Mouse (Mus musculus) ES-E14 (cell line): ENCODE results near the gene Slmap. TPM values are rescaled to one million over a fixed set of nuclear protein-coding genes. Genes with fewer than 3 reads are reported as not detected.
"Not testable (repeated sequence)": the region's sequence is repeated elsewhere in the genome, so short reads cannot be mapped to it uniquely, and the experiment has no call there.

Experiments
- DNase-seq: peaks from one replicate; pipeline ENCODE4 v3.0.0-alpha.2; 2013; ENCODE audit warnings: low read depth, low spot score
- H3K27ac ChIP-seq: 2 replicates; pipeline ENCODE4 v1.5.1; 2012; ENCODE audit warnings: low read depth, mild to moderate bottlenecking, low read length, moderate library complexity, mixed read lengths; ENCODE audit not compliant: poor library complexity, insufficient read depth, severe bottlenecking
- H3K36me3 ChIP-seq: 2 replicates; pipeline ENCODE4 v1.6.1; 2012; ENCODE audit warnings: mild to moderate bottlenecking, low read length, moderate library complexity, mixed read lengths; ENCODE audit not compliant: control insufficient read depth, poor library complexity, insufficient read depth, severe bottlenecking
- H3K4me1 ChIP-seq, 2 experiments: fragments of 150-350 bp in 1 of 2; sonication (generic) in 1 of 2; 2 replicates each; pipeline ENCODE4 v1.6.1; 2012; ENCODE audit warnings: low read length in 2 of 2, mild to moderate bottlenecking in 1 of 2, mixed read lengths in 1 of 2; ENCODE audit not compliant: control insufficient read depth in 2 of 2, insufficient read depth in 2 of 2, poor library complexity in 1 of 2
- H3K4me3 ChIP-seq, 2 experiments: fragments of 150-350 bp in 1 of 2; sonication (generic) in 1 of 2; 2 replicates each; pipeline ENCODE4 v1.5.1; 2012; ENCODE audit warnings: low read length in 2 of 2, low read depth in 1 of 2, mild to moderate bottlenecking in 1 of 2, mixed read lengths in 1 of 2; ENCODE audit not compliant: insufficient read depth in 1 of 2, poor library complexity in 1 of 2, severe bottlenecking in 1 of 2
- H3K9ac ChIP-seq: 2 replicates; pipeline ENCODE4 v1.6.1; 2012; ENCODE audit warnings: low read depth, mild to moderate bottlenecking, low read length, mixed read lengths; ENCODE audit not compliant: poor library complexity, insufficient read depth, severe bottlenecking
- H3K9me3 ChIP-seq: fragments of 150-350 bp; sonication (generic); 2 replicates; pipeline ENCODE4 v1.6.1; 2012; ENCODE audit warnings: low read depth, mild to moderate bottlenecking, low read length; ENCODE audit not compliant: control insufficient read depth, insufficient read depth
- CHD2 ChIP-seq: IDR thresholded peaks from 2 replicates; pipeline ENCODE4 v1.6.1; 2014; ENCODE audit warnings: mild to moderate bottlenecking, low read depth, low read length, inconsistent platforms
- HCFC1 ChIP-seq: IDR thresholded peaks from 2 replicates; pipeline ENCODE4 v1.6.1; 2012; ENCODE audit warnings: low read length, inconsistent platforms, borderline replicate concordance; ENCODE audit not compliant: insufficient read depth
- MAFK ChIP-seq: IDR thresholded peaks from 2 replicates; pipeline ENCODE4 v1.6.1; 2014; ENCODE audit warnings: mild to moderate bottlenecking, low read depth, low read length, inconsistent platforms; ENCODE audit not compliant: insufficient read depth
- ZC3H11A ChIP-seq: IDR thresholded peaks from 2 replicates; pipeline ENCODE4 v1.6.1; 2012; ENCODE audit warnings: low read depth, mild to moderate bottlenecking, inconsistent platforms, low read length, borderline replicate concordance
- ZNF384 ChIP-seq: IDR thresholded peaks from 2 replicates; pipeline ENCODE4 v1.6.1; 2012; ENCODE audit warnings: low read depth, low read length, inconsistent platforms
- in situ Hi-C, 2 experiments: fragments of 600-800 bp; cut with MboI; formaldehyde crosslinking; loops; one replicate each; pipeline ENCODE4 v1.15.1; 2025; ENCODE audit warnings: low sequenced_read_pairs in 2 of 2, inconsistent platforms in 1 of 2; ENCODE audit not compliant: unreplicated experiment in 2 of 2
- total RNA-seq: library from RNA; depleted of rRNA; stranded (reverse); fragments of 300-350 nt; gene quantifications from 2 replicates; pipeline ENCODE4 v1.2.3, GENCODE M21; 2012

Gene Slmap
- total RNA-seq, 1 experiment, result 45.2 TPM

DNA sequence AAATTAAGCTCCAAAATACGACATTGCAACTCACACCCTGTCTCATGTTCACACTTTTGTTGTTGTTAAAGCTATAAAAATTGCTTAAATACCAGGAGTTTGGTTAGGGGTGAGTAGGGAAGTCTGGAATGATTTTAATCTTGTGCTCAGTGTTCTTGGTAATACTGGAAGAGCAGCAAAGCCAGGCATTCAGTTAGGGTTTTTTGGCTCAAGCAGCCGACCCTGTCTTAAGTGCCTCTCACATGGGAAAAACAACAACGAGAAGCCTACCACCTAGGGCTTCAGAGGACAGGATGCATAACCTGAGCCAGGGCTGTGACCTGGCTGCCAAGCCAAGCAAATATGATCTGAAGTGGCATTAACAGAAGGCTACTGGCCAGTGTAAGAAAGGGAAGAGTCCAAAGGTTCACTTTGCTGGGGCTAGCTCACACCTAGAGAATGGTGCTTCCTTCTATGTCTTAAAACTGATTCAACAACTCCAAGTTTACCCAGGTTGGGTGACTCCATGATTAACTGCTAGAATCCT lies 41.6 kb upstream of the Slmap start:
- no peak overlapping the region for H3K27ac ChIP-seq
- in situ Hi-C loops, result no loop called here
- DNase-seq, result no peak
- no peak for TF ChIP-seq ZC3H11A
- no peak for TF ChIP-seq HCFC1
- no peak for TF ChIP-seq MAFK
- TF ChIP-seq ZNF384, result no peak
- H3K4me3 ChIP-seq, result no peak overlapping the region
- no peaks in the 10 kb centered on the region for H3K36me3 ChIP-seq
- H3K4me1 ChIP-seq, result no peaks in the 10 kb centered on the region; a peak in 3 of 4 replicates
- no peaks in the 10 kb centered on the region for H3K9me3 ChIP-seq
- H3K9ac ChIP-seq, result no peak overlapping the region

DNA sequence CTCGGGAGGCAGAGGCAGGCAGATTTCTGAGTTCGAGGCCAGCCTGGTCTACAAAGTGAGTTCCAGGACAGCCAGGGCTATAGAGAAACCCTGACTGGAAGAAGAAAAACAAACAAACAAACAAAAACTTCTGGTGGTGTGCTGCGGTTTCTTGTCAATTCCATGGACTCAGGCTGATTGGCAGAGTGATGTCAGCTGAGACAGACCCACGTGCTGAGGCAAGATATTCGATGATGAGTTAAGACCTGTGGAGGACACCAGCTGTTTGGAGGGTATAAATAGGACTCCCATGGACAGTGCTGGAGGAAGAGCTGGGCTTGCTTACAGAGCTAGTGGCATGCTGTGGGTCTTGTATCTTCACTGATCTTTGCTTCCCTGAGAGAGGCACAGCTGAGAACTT lies 38.8 kb upstream of the Slmap start, which contains the start of gene Dennd6a:
TSS of gene Dennd6a (plus strand) at position 301 of the 400 bp plus-strand sequence.
- H3K36me3 ChIP-seq, H3K9ac ChIP-seq, H3K27ac ChIP-seq, DNase-seq, H3K4me3 ChIP-seq, H3K9me3 ChIP-seq, in situ Hi-C loops, H3K4me1 ChIP-seq: not testable (repeated sequence)

DNA sequence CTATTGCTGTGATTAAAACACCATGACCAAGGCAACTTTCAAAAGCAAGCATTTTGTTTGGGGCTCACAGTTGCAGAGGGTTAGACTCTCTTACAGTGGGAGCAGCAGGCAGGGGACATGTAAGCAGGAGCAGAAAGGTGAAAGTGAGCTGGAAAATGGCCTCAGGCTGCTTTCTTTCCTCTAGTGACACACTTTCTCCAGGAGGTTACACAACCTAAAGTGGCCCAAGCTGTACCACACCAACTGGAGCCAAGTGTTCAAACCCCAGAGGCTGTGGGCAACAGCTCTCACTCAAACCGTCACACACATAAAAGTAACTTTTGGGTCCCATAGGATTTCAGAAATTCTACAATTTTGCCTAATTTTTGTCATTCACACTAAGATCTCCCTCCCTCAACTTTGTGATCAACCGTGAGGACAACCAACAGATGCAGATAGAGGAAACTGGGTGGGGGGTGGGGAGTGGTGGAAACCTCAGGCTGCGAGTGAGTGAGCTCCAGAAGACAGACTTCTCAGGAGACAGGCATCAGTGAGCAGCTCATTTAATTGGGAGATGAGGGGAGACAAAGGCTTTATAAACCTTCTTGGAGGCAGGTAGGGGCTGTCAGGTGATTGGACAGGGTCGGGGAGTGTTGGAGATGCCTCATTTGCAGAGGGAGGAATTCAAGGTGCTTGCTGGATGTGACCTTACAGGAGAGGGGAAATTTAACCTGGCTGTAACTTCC lies 37.4 kb upstream of the Slmap start:
- H3K4me1 ChIP-seq, result no peaks in the 10 kb centered on the region
- in situ Hi-C loops, result no loop called here
- H3K9ac ChIP-seq, result no peak overlapping the region
- H3K27ac ChIP-seq, result no peak overlapping the region
- no peaks in the 10 kb centered on the region for H3K36me3 ChIP-seq
- no peak for DNase-seq
- no peak overlapping the region for H3K4me3 ChIP-seq
- TF ChIP-seq CHD2, result no peak
- no peaks in the 10 kb centered on the region for H3K9me3 ChIP-seq

DNA sequence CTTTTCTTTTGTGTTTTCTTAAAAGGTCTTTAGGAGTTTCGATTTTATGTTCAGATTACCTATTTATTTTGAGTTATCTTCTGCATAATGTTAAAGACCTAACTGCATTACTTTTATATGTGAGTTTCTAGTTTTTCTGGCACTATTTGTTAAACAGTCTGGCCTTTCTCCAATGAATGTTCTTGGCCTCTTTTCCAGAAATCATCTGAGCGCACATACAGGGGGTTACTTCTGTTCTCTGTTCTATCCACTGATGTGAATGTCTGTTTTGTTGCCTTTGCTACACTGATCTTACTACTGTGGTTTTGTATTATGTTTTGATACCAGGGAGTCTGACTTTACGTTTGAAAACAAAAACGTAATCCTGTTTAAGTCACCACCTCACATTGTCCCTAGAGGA lies 35.1 kb upstream of the Slmap start:
- in situ Hi-C loops, result no loop called here
- Histone ChIP-seq H3K27ac (no peak overlapping the region), H3K36me3 (no peaks in the 10 kb centered on the region), H3K4me3 (no peak overlapping the region), H3K9me3 (no peaks in the 10 kb centered on the region), H3K4me1 (0 out of 4 replicates have a peak, but pooled peaks cover 0 to 2% of the 10 kb centered on the region in 2 experiments), H3K9ac (no peak overlapping the region)
- no peak for TF ChIP-seq MAFK
- DNase-seq, result no peak

DNA sequence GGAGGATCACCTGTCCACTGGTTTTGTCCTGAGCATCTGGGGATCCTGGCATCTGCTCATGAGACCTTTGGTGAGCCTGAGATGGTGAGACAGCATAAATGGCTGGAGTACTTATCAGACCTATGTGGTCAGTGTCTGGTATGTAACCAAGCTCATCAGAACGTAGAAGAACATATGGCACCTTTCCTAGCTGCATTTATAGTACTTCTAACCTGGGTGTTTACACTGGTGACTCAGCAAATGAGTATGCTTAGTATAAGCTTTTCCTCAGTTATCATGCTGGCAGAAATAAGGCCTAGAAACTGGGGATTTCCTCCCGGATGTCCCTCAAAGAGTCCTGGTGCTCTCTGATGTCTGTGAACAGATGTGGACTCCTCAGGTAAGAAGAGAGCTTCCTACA lies 27.5 kb upstream of the Slmap start:
- no peak overlapping the region for H3K4me3 ChIP-seq
- H3K9me3 ChIP-seq, result no peaks in the 10 kb centered on the region
- H3K36me3 ChIP-seq, result no peaks in the 10 kb centered on the region
- H3K27ac ChIP-seq, result no peak overlapping the region
- in situ Hi-C loops, result no loop called here
- 0 out of 4 replicates have a peak, but pooled peaks cover 0 to 2% of the 10 kb centered on the region in 2 experiments for H3K4me1 ChIP-seq
- H3K9ac ChIP-seq, result no peak overlapping the region
- TF ChIP-seq ZC3H11A (no peak), HCFC1 (no peak), CHD2 (no peak), MAFK (no peak), ZNF384 (no peak)
- DNase-seq, result no peak
